ENCODE assay signal across 11 mouse cellular contexts in genomic region chr13:101915542-101915941, GRCm38 (mm10).
DNase-seq lines count a peak whose midpoint lies in the region; ATAC-seq and TF ChIP-seq lines count a peak whose summit lies in the region.
"Had no signal": no experiment of that assay in that cellular context is flagged by ENCODE, and none has a peak within 500 bp of the region (broad histone marks: within the 10 kb centered on the region; RNA-seq: fewer than 3 reads in every experiment).

No protein-coding gene starts in this region.

- no peaks in the 10 kb centered on the region for H3K27me3 ChIP-seq in forebrain, embryonic 16.5 days (replicated peaks; ENCODE audit: control insufficient read depth, insufficient read depth, low read length)
- no peaks in the 10 kb centered on the region for H3K27me3 ChIP-seq in forebrain, embryonic 14.5 days (replicated peaks; ENCODE audit: control insufficient read depth, insufficient read depth, low read length)
- no peaks in the 10 kb centered on the region for H3K27me3 ChIP-seq in liver, postnatal 0 days (ENCODE audit: insufficient read depth, low read length)
- H3K27me3 ChIP-seq in midbrain, postnatal 0 days (ENCODE audit: insufficient read depth, low read length): no peaks in the 10 kb centered on the region
- H3K27me3 ChIP-seq: liver, embryonic 13.5 days had no signal

- no peak for DNase-seq in forebrain, embryonic 14.5 days (ENCODE audit: low spot score)
- DNase-seq in left cerebral cortex, postnatal 14 days (ENCODE audit: low spot score in 2 of 2): peak; percentile 22 to 45
- no peak for DNase-seq in left cerebral cortex, postnatal 4 days
- DNase-seq in brain, embryonic 14.5 days (ENCODE audit: low read depth): peak; percentile 22
- no peak for DNase-seq in liver, postnatal 0 days
- no peak for DNase-seq in kidney, adult 9 months
- DNase-seq in midbrain, postnatal 0 days (ENCODE audit: low spot score): no peak
- DNase-seq: gastrocnemius, postnatal 10 days; liver, embryonic 13.5 days had no signal

- no peak for TF ChIP-seq CTCF in brain, embryonic 14.5 days (IDR thresholded peaks at IDR 0.05; ENCODE audit: borderline replicate concordance, extremely low read depth, insufficient read depth, insufficient read length)
- no peak for TF ChIP-seq CTCF in liver, postnatal 0 days (IDR thresholded peaks at IDR 0.05; ENCODE audit: low read depth)
- TF ChIP-seq CTCF in midbrain, postnatal 0 days (IDR thresholded peaks at IDR 0.05): no peak

- no peak for TF ChIP-seq POLR2A in brain, embryonic 14.5 days (IDR thresholded peaks at IDR 0.05; ENCODE audit: borderline replicate concordance, extremely low read depth, insufficient read depth, insufficient read length, poor library complexity, severe bottlenecking)

- WGBS in forebrain, embryonic 16.5 days: 29% methylated on average over 6 of the region's 6 CpGs
- 36% methylated on average over 6 of the region's 6 CpGs for WGBS in forebrain, embryonic 14.5 days
- 63% methylated on average over 6 of the region's 6 CpGs for WGBS in liver, postnatal 0 days (ENCODE audit: insufficient replicate concordance)
- 38% methylated on average over 6 of the region's 6 CpGs for WGBS in midbrain, postnatal 0 days

- peaks cover 9% of the 10 kb centered on the region; the same call in 1 of the 2 replicates for H3K4me1 ChIP-seq in forebrain, embryonic 16.5 days (replicated peaks; ENCODE audit: control insufficient read depth, insufficient read depth, low read length)
- H3K4me1 ChIP-seq in forebrain, embryonic 14.5 days (ENCODE audit: control insufficient read depth, insufficient read depth, low read length): peaks cover 4% of the 10 kb centered on the region
- H3K4me1 ChIP-seq in liver, postnatal 0 days (ENCODE audit: insufficient read depth): peaks cover 13% of the 10 kb centered on the region
- no peaks in the 10 kb centered on the region for H3K4me1 ChIP-seq in midbrain, postnatal 0 days (ENCODE audit: insufficient read depth, low read length)

- no peaks in the 10 kb centered on the region for H3K36me3 ChIP-seq in forebrain, embryonic 16.5 days (ENCODE audit: control insufficient read depth, insufficient read depth)
- H3K36me3 ChIP-seq in forebrain, embryonic 14.5 days (ENCODE audit: control insufficient read depth, insufficient read depth, low read length): no peaks in the 10 kb centered on the region
- no peaks in the 10 kb centered on the region for H3K36me3 ChIP-seq in liver, postnatal 0 days (replicated peaks; ENCODE audit: insufficient read depth, low read length)
- H3K36me3 ChIP-seq in midbrain, postnatal 0 days (ENCODE audit: insufficient read depth, low read length): no peaks in the 10 kb centered on the region
- H3K36me3 ChIP-seq: liver, embryonic 13.5 days had no signal

- no peak overlapping the region for H3K4me2 ChIP-seq in forebrain, embryonic 16.5 days (ENCODE audit: low read length)
- no peak overlapping the region for H3K4me2 ChIP-seq in forebrain, embryonic 14.5 days (ENCODE audit: low read length)
- 0 out of 2 replicates have a peak overlapping the region, but pooled peaks have one; percentile 16 for H3K4me2 ChIP-seq in liver, postnatal 0 days (ENCODE audit: low read depth, low read length)
- no peak overlapping the region for H3K4me2 ChIP-seq in midbrain, postnatal 0 days (ENCODE audit: low read depth, low read length, poor library complexity, severe bottlenecking)
- H3K4me2 ChIP-seq: liver, embryonic 13.5 days had no signal

- no peak overlapping the region for H3K9ac ChIP-seq in forebrain, embryonic 16.5 days (replicated peaks; ENCODE audit: low read depth, low read length)
- no peak overlapping the region for H3K9ac ChIP-seq in forebrain, embryonic 14.5 days (ENCODE audit: low read length)
- H3K9ac ChIP-seq in liver, postnatal 0 days (replicated peaks): no peak overlapping the region
- H3K9ac ChIP-seq in midbrain, postnatal 0 days (replicated peaks; ENCODE audit: low read length, poor library complexity, severe bottlenecking): no peak overlapping the region
- H3K9ac ChIP-seq: liver, embryonic 13.5 days had no signal

- intact Hi-C loops in left cerebral cortex, postnatal 14 days (cut with DNase I): loop anchor here (10.0 kb wide), 1 partner anchor 729 kb away; no protein-coding TSS in a partner anchor
- intact Hi-C loops in left cerebral cortex, postnatal 4 days (cut with DNase I): no loop called here

- H3K27ac ChIP-seq in forebrain, embryonic 16.5 days (ENCODE audit: low read length): no peak overlapping the region
- H3K27ac ChIP-seq in forebrain, embryonic 14.5 days (ENCODE audit: low read depth, low read length): no peak overlapping the region
- H3K27ac ChIP-seq in liver, postnatal 0 days (ENCODE audit: low read depth): peak overlapping the region; percentile 73
- no peak overlapping the region for H3K27ac ChIP-seq in midbrain, postnatal 0 days (ENCODE audit: low read depth, low read length)
- H3K27ac ChIP-seq: hindbrain, postnatal 0 days; liver, embryonic 13.5 days had no signal

- no peaks in the 10 kb centered on the region for H3K9me3 ChIP-seq in forebrain, embryonic 16.5 days (ENCODE audit: control insufficient read depth, low read length)
- H3K9me3 ChIP-seq in forebrain, embryonic 14.5 days (replicated peaks; ENCODE audit: control insufficient read depth, low read length): no peaks in the 10 kb centered on the region
- no peaks in the 10 kb centered on the region for H3K9me3 ChIP-seq in liver, postnatal 0 days (ENCODE audit: low read length)
- H3K9me3 ChIP-seq in midbrain, postnatal 0 days (ENCODE audit: low read length): no peaks in the 10 kb centered on the region
- H3K9me3 ChIP-seq: liver, embryonic 13.5 days had no signal

- ATAC-seq in forebrain, embryonic 16.5 days: peak; percentile 24; the same call in 1 of the 2 replicates
- ATAC-seq in forebrain, embryonic 14.5 days: no peak
- no peak for ATAC-seq in liver, postnatal 0 days
- ATAC-seq in midbrain, postnatal 0 days (ENCODE audit: low FRiP score): no peak
- ATAC-seq: hindbrain, postnatal 0 days had no signal

- TF ChIP-seq EP300 in liver, postnatal 0 days (IDR thresholded peaks at IDR 0.05; ENCODE audit: low read depth): no peak

- no peak overlapping the region for H3K4me3 ChIP-seq in forebrain, embryonic 16.5 days (replicated peaks; ENCODE audit: low read length)
- no peak overlapping the region for H3K4me3 ChIP-seq in forebrain, embryonic 14.5 days (ENCODE audit: low read depth, low read length)
- no peak overlapping the region for H3K4me3 ChIP-seq in liver, postnatal 0 days (ENCODE audit: low read depth, low read length)
- no peak overlapping the region for H3K4me3 ChIP-seq in midbrain, postnatal 0 days (ENCODE audit: low read depth, low read length)
- H3K4me3 ChIP-seq: liver, embryonic 13.5 days had no signal

Comparison
In these comparisons a context has a peak if more than half of its experiments do, and no peak if none do; other contexts are left out.
1. DNase-seq: peak in left cerebral cortex, postnatal 14 days (2 of 2) and brain, embryonic 14.5 days (single experiment); none in forebrain, embryonic 14.5 days (single experiment), left cerebral cortex, postnatal 4 days (single experiment), liver, postnatal 0 days (single experiment), kidney, adult 9 months (single experiment) and midbrain, postnatal 0 days (single experiment).